Mouse (Mus musculus): ENCODE data around the gene Spag6.

The Spag6 gene

GRCm38 (mm10) chr2:18731718-18732117, 37.9 kb downstream of the Spag6 start:
- DNase-seq (ENCODE audit: low spot score): no peak

GRCm38 (mm10) chr2:18734394-18735127, 40.7 kb downstream of the Spag6 start:
- no peak for DNase-seq (ENCODE audit: low spot score)

- DNase-seq (ENCODE audit: low spot score): no peak
These were observed 43.2 kb downstream of the Spag6 start for GRCm38 (mm10) chr2:18737040-18737439.

GRCm38 (mm10) chr2:18739216-18739615, 45.4 kb downstream of the Spag6 start:
- DNase-seq (ENCODE audit: low spot score): no peak

- peak; percentile 11 for DNase-seq (ENCODE audit: low spot score)
These were observed 62.3 kb downstream of the Spag6 start for GRCm38 (mm10) chr2:18756144-18756543.

- no peak for DNase-seq (ENCODE audit: low spot score)
These were observed 71.0 kb downstream of the Spag6 start for GRCm38 (mm10) chr2:18764846-18765245.

GRCm38 (mm10) chr2:18765481-18766249, 71.8 kb downstream of the Spag6 start:
- no peak for DNase-seq (ENCODE audit: low spot score)

- no peak for DNase-seq (ENCODE audit: low spot score)
These were observed 72.6 kb downstream of the Spag6 start for GRCm38 (mm10) chr2:18766441-18766820.

GRCm38 (mm10) chr2:18766821-18767541, 73.1 kb downstream of the Spag6 start:
- DNase-seq (ENCODE audit: low spot score): peak; percentile 25

- DNase-seq (ENCODE audit: low spot score): no peak
These were observed 74.6 kb downstream of the Spag6 start for GRCm38 (mm10) chr2:18768414-18768813.

- DNase-seq (ENCODE audit: low spot score): no peak
These were observed 78.6 kb downstream of the Spag6 start for GRCm38 (mm10) chr2:18772413-18772812.

GRCm38 (mm10) chr2:18774326-18774725, 80.5 kb downstream of the Spag6 start:
- DNase-seq (ENCODE audit: low spot score): no peak

GRCm38 (mm10) chr2:18778220-18778619, 84.4 kb downstream of the Spag6 start:
- DNase-seq (ENCODE audit: low spot score): no peak

GRCm38 (mm10) chr2:18779830-18780229, 86.0 kb downstream of the Spag6 start:
- DNase-seq (ENCODE audit: low spot score): no peak

- DNase-seq (ENCODE audit: low spot score): no peak
These were observed 87.5 kb downstream of the Spag6 start for GRCm38 (mm10) chr2:18781296-18781695.

- DNase-seq (ENCODE audit: low spot score): no peak
These were observed 100.4 kb downstream of the Spag6 start for GRCm38 (mm10) chr2:18794261-18794660.

GRCm38 (mm10) chr2:18797776-18798175, 103.9 kb downstream of the Spag6 start:
- no peak for DNase-seq (ENCODE audit: low spot score)

- no peak for DNase-seq (ENCODE audit: low spot score)
These were observed 105.6 kb downstream of the Spag6 start for GRCm38 (mm10) chr2:18799265-18799965.
